In genomic region chr2:165503259-165504203, GRCm38 (mm10) we compare ENCODE assay signal across 8 mouse cellular contexts. TPM values are rescaled to one million over a fixed set of nuclear protein-coding genes. Genes with fewer than 3 reads are reported as not detected.
A peak's percentile ranks its signal among the peaks of the same experiment; 100 is the strongest.
DNase-seq lines count a peak whose midpoint lies in the region; ATAC-seq and TF ChIP-seq lines count a peak whose summit lies in the region.

Gene Slc2a10, plus strand, starts transcription at chr2:165503787.

- TF ChIP-seq CTCF in cerebellum, adult 2 months (IDR thresholded peaks at IDR 0.05; ENCODE audit: borderline replicate concordance, insufficient read depth, low read depth, low read length), result no peak

- TF ChIP-seq POLR2A in cerebellum, adult 2 months (IDR thresholded peaks at IDR 0.05; ENCODE audit: borderline replicate concordance, insufficient read depth, low read length), result no peak

- WGBS in cerebellum, adult 2 months, result 7% methylated on average over 31 of the region's 32 CpGs
- WGBS in embryonic facial prominence, embryonic 15.5 days, result 2% methylated on average over 31 of the region's 32 CpGs
- 4% methylated on average over 27 of the region's 32 CpGs for WGBS in heart, embryonic 14.5 days

- no peaks in the 10 kb centered on the region for H3K36me3 ChIP-seq in embryonic facial prominence, embryonic 15.5 days
- H3K36me3 ChIP-seq in heart, embryonic 14.5 days (ENCODE audit: control insufficient read depth, insufficient read depth, low read length), result no peaks in the 10 kb centered on the region

- peak within 1 kb of the TSS; percentile 63 for H3K4me2 ChIP-seq in embryonic facial prominence, embryonic 15.5 days (replicated peaks)
- peak within 1 kb of the TSS; percentile 73 for H3K4me2 ChIP-seq in heart, embryonic 14.5 days (ENCODE audit: low read length)

- H3K9me3 ChIP-seq in embryonic facial prominence, embryonic 15.5 days (replicated peaks), result no peaks in the 10 kb centered on the region
- no peaks in the 10 kb centered on the region for H3K9me3 ChIP-seq in heart, embryonic 14.5 days (ENCODE audit: control insufficient read depth, low read length)

- peak; percentile 85 for ATAC-seq in embryonic facial prominence, embryonic 15.5 days (ENCODE audit: insufficient number of reproducible peaks, low FRiP score, low TSS enrichment, low read depth)
- peak; percentile 83 for ATAC-seq in heart, embryonic 14.5 days (ENCODE audit: insufficient number of reproducible peaks, insufficient read depth, low FRiP score, low read depth)

- H3K4me1 ChIP-seq in cerebellum, adult 2 months (ENCODE audit: control insufficient read depth, insufficient read depth, low read length), result no peaks in the 10 kb centered on the region
- H3K4me1 ChIP-seq in embryonic facial prominence, embryonic 15.5 days, result peaks cover 33% of the 10 kb centered on the region
- H3K4me1 ChIP-seq in heart, embryonic 14.5 days (ENCODE audit: control insufficient read depth in 2 of 2, insufficient read depth in 2 of 2, low read length in 2 of 2), result peaks cover 8% of the 10 kb centered on the region in 2 experiments

- no peak for DNase-seq in cerebellum, adult 2 months
- no peak for DNase-seq in cerebellum, adult 11 months
- peak; percentile 27 to 62 for DNase-seq in kidney, postnatal 36 days
- peak; percentile 26 for DNase-seq in mesoderm, embryonic 11.5 days (ENCODE audit: low read depth, low spot score)
- peak; percentile 31 to 34 for DNase-seq in urinary bladder, postnatal 36 days (ENCODE audit: low spot score in 2 of 2)
- DNase-seq in frontal cortex, adult 2 months (ENCODE audit: extremely low spot score in 1 of 2, low spot score in 1 of 2), result no peak

- H3K27ac ChIP-seq in cerebellum, adult 2 months (ENCODE audit: insufficient read depth, low read length), result no peak within 1 kb of the TSS
- H3K27ac ChIP-seq in embryonic facial prominence, embryonic 15.5 days (replicated peaks), result peak within 1 kb of the TSS; percentile 79
- H3K27ac ChIP-seq in heart, embryonic 14.5 days (replicated peaks in 1 of 2; ENCODE audit: control insufficient read depth in 1 of 2, insufficient read depth in 1 of 2, low read depth in 2 of 2, low read length in 2 of 2), result peak within 1 kb of the TSS; percentile 24 to 57; a peak in 3 of 4 replicates

- peaks cover 4% of the 10 kb centered on the region; the same call in 1 of the 2 replicates for H3K27me3 ChIP-seq in cerebellum, adult 2 months (ENCODE audit: control insufficient read depth, insufficient read depth, low read length)
- H3K27me3 ChIP-seq in embryonic facial prominence, embryonic 15.5 days, result no peaks in the 10 kb centered on the region
- H3K27me3 ChIP-seq in heart, embryonic 14.5 days (ENCODE audit: control insufficient read depth, insufficient read depth, low read length), result 0 out of 2 replicates have a peak, but pooled peaks cover 5% of the 10 kb centered on the region

- H3K4me3 ChIP-seq in cerebellum, adult 2 months (replicated peaks; ENCODE audit: insufficient read depth, low read depth, low read length), result peak within 1 kb of the TSS; percentile 7
- peak within 1 kb of the TSS; percentile 53 for H3K4me3 ChIP-seq in embryonic facial prominence, embryonic 15.5 days (replicated peaks)
- H3K4me3 ChIP-seq in heart, embryonic 14.5 days (ENCODE audit: control insufficient read depth in 1 of 2, insufficient read depth in 1 of 2, low read depth in 1 of 2, low read length in 2 of 2), result peak within 1 kb of the TSS; percentile 49 to 56

- peak within 1 kb of the TSS; percentile 53 for H3K9ac ChIP-seq in embryonic facial prominence, embryonic 15.5 days
- H3K9ac ChIP-seq in heart, embryonic 14.5 days (ENCODE audit: low read length), result peak within 1 kb of the TSS; percentile 75

RNA-seq across cellular contexts. Expression of gene Slc2a10, which starts in this region (rescaled TPM):
- 2.3 TPM in 2 replicates for polyA plus RNA-seq in cerebellum, adult 2 months (2012; rRNA removed)
- 15.6 and 15.8 TPM in 2 replicates for polyA plus RNA-seq in embryonic facial prominence, embryonic 15.5 days (2015; fragmentation: Nextera tagmentation; extraction: Ambion mirVana)
- polyA plus RNA-seq in heart, embryonic 14.5 days (2014; fragmentation: Nextera tagmentation; extraction: Ambion mirVana), result 4.0 and 4.2 TPM in 2 replicates
- 1.4 and 2.0 TPM in 2 replicates for polyA plus RNA-seq in frontal cortex, adult 2 months (2012; rRNA removed)

Comparison
In these comparisons a context has a peak if more than half of its experiments do, and no peak if none do; other contexts are left out.
1. DNase-seq: peak in kidney, postnatal 36 days (2 of 2), mesoderm, embryonic 11.5 days (single experiment) and urinary bladder, postnatal 36 days (2 of 2); none in cerebellum, adult 2 months (0 of 2), cerebellum, adult 11 months (single experiment) and frontal cortex, adult 2 months (0 of 2).
2. Peak in every context shown above with its lines, with median percentiles within 50 percentile points of each other: H3K4me3 ChIP-seq.